Mouse (Mus musculus): Measurements from ENCODE around the gene Cdc20.

DNA sequence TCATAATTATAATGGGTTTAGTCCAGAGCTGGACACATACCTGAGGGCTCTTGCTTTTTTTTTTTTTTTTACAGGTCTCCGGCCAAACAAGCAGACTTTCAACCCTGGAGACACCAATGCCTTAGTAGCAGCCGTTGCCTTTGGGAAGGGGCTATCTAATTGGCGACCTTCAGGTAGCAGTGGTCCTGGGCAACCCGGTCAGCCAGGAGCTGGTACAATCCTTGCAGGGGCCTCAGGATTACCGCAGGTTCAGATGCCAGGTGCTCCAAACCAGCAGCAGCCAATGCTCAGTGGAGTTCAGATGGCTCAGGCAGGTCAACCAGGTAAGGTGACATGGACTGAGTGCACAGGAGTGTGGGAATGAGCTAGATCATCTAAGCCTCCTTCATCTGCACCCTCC, 23.6 kb downstream of the Cdc20 start:
- TF ChIP-seq CTCF (conservative IDR thresholded peaks at IDR 0.05; ENCODE audit: low read length), result no peak
- TF ChIP-seq NANOG (IDR thresholded peaks at IDR 0.05; ENCODE audit: borderline replicate concordance, low read length), result no peak

Data from E14TG2a.4 (cell line).